Mouse (Mus musculus): ENCODE measurements around the gene Clic3. TPM values are rescaled to one million over a fixed set of nuclear protein-coding genes. Genes with fewer than 3 reads are reported as not detected.
A peak's percentile ranks its signal among the peaks of the same experiment; 100 is the strongest.

Clic3 gene
- total RNA-seq, 2 experiments from 2014 or later = not detected

GRCm38 (mm10) chr2:25441067-25441466, 15.6 kb upstream of the Clic3 start:
- no peak for ATAC-seq (replicated peaks; ENCODE audit: poor library complexity, severe bottlenecking)

- ATAC-seq (replicated peaks; ENCODE audit: poor library complexity, severe bottlenecking) = no peak
Observed at GRCm38 (mm10) chr2:25442682-25443081, 14.0 kb upstream of the Clic3 start.

GRCm38 (mm10) chr2:25450853-25451647, 5.6 kb upstream of the Clic3 start:
- peak; percentile 63 for ATAC-seq (replicated peaks; ENCODE audit: poor library complexity, severe bottlenecking)

GRCm38 (mm10) chr2:25452951-25453350, 3.7 kb upstream of the Clic3 start:
- no peak for ATAC-seq (replicated peaks; ENCODE audit: poor library complexity, severe bottlenecking)

GRCm38 (mm10) chr2:25457022-25457896, 621 bp downstream of the Clic3 start:
- no peak for ATAC-seq (replicated peaks; ENCODE audit: poor library complexity, severe bottlenecking)

GRCm38 (mm10) chr2:25458911-25459310, 2.3 kb downstream of the Clic3 start:
- ATAC-seq (replicated peaks; ENCODE audit: poor library complexity, severe bottlenecking) = no peak

- no peak for ATAC-seq (replicated peaks; ENCODE audit: poor library complexity, severe bottlenecking)
Observed at GRCm38 (mm10) chr2:25460135-25460534, 3.5 kb downstream of the Clic3 start.

GRCm38 (mm10) chr2:25460551-25461309, 4.1 kb downstream of the Clic3 start, which contains the start of gene Paxx:
Gene Paxx, minus strand, starts transcription at chr2:25461094.
- peak; percentile 83 for ATAC-seq (replicated peaks; ENCODE audit: poor library complexity, severe bottlenecking)

- no peak for ATAC-seq (replicated peaks; ENCODE audit: poor library complexity, severe bottlenecking)
Observed at GRCm38 (mm10) chr2:25461407-25461806, 4.8 kb downstream of the Clic3 start.

GRCm38 (mm10) chr2:25463630-25464029, 7.0 kb downstream of the Clic3 start:
- no peak for ATAC-seq (replicated peaks; ENCODE audit: poor library complexity, severe bottlenecking)

GRCm38 (mm10) chr2:25465256-25465655, 8.6 kb downstream of the Clic3 start:
- no peak for ATAC-seq (replicated peaks; ENCODE audit: poor library complexity, severe bottlenecking)

GRCm38 (mm10) chr2:25465816-25466635, 9.4 kb downstream of the Clic3 start:
- peak; percentile 73 for ATAC-seq (replicated peaks; ENCODE audit: poor library complexity, severe bottlenecking)

GRCm38 (mm10) chr2:25467606-25468303, 11.1 kb downstream of the Clic3 start:
- ATAC-seq (replicated peaks; ENCODE audit: poor library complexity, severe bottlenecking) = no peak

GRCm38 (mm10) chr2:25468962-25469915, 12.6 kb downstream of the Clic3 start:
- no peak for ATAC-seq (replicated peaks; ENCODE audit: poor library complexity, severe bottlenecking)

- no peak for ATAC-seq (replicated peaks; ENCODE audit: poor library complexity, severe bottlenecking)
Observed at GRCm38 (mm10) chr2:25469969-25470368, 13.3 kb downstream of the Clic3 start, which contains the start of gene Ptgds. Gene Ptgds, minus strand, starts transcription at chr2:25470046.

- no peak for ATAC-seq (replicated peaks; ENCODE audit: poor library complexity, severe bottlenecking)
Observed at GRCm38 (mm10) chr2:25472550-25472949, 15.9 kb downstream of the Clic3 start.

- no peak for ATAC-seq (replicated peaks; ENCODE audit: poor library complexity, severe bottlenecking)
Observed at GRCm38 (mm10) chr2:25477541-25477940, 20.9 kb downstream of the Clic3 start.

All from granulocyte monocyte progenitor cell, adult 5-6 weeks (primary cell).